Mouse (Mus musculus): ENCODE measurements around the gene Slc51a.

- TF ChIP-seq CTCF (IDR thresholded peaks at IDR 0.05; ENCODE audit: borderline replicate concordance, extremely low read depth, insufficient read depth, insufficient read length) (no peak), POLR2A (IDR thresholded peaks at IDR 0.05; ENCODE audit: borderline replicate concordance, extremely low read depth, insufficient read depth, insufficient read length, poor library complexity, severe bottlenecking) (no peak)
These were observed 8.3 kb upstream of the Slc51a start, which contains the start of gene Zdhhc19 for GRCm38 (mm10) chr16:32495965-32496364.
